ENCODE assay signal across 8 mouse cellular contexts in the genomic region with DNA sequence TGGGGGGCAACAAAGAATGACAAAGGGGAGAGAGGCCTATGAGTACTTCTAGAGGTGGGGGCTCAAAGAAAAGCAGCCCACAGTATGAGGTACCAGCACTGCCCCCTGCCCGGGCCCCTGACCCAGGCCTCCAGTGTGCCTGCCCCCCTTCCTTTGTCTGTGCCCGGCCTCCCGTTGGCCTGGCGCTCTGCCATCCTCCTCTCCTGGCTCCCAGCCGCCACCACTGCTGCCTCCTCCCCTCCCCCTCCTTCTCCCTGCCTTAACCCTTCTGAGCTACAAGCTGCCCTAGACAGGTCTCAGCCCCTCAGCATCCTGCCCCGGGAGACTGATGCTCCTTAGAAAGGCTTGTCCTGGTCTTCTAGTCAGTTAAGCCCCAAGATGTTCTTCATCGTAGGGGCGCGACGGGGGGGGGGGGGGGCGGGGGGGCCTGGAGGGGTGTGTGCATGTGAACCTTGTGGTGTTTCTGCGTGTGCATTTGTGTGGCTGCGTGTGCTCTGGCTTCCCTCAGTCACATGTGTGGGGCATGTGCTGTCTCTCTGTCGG. TPM values are rescaled to one million over a fixed set of nuclear protein-coding genes. Genes with fewer than 3 reads are reported as not detected.
DNase-seq lines count a peak whose midpoint lies in the region; ATAC-seq lines count a peak whose summit lies in the region.

No protein-coding gene starts in this region.

- intact Hi-C loops in gastrocnemius, postnatal 14 days (cut with DNase I; ENCODE audit: low total_unique reads): no loop called here
- intact Hi-C loops in left cerebral cortex, postnatal 4 days (cut with DNase I): no loop called here

- H3K27ac ChIP-seq in intestine, embryonic 15.5 days: peak overlapping the region; percentile 98
- peak overlapping the region; percentile 96 for H3K27ac ChIP-seq in midbrain, embryonic 10.5 days (replicated peaks)

- H3K4me3 ChIP-seq in intestine, embryonic 15.5 days (replicated peaks): peak overlapping the region; percentile 31
- H3K4me3 ChIP-seq in midbrain, embryonic 10.5 days: peak overlapping the region; percentile 92

- peaks cover 66% of the 10 kb centered on the region for H3K4me1 ChIP-seq in intestine, embryonic 15.5 days (replicated peaks)
- H3K4me1 ChIP-seq in midbrain, embryonic 10.5 days: peaks cover 88% of the 10 kb centered on the region

- H3K9ac ChIP-seq in intestine, embryonic 15.5 days: peak overlapping the region; percentile 45

- 1% methylated on average over 14 of the region's 14 CpGs for whole genome bisulfite sequencing in intestine, embryonic 15.5 days
- WGBS in midbrain, embryonic 10.5 days: under 1% methylated on average over 13 of the region's 14 CpGs

- no peaks in the 10 kb centered on the region for H3K9me3 ChIP-seq in intestine, embryonic 15.5 days
- H3K9me3 ChIP-seq in midbrain, embryonic 10.5 days (replicated peaks): no peaks in the 10 kb centered on the region

- peak; percentile 69 for DNase-seq in ZHBTc4 (ENCODE audit: low read depth, low spot score)
- DNase-seq in cerebellum, postnatal 36 days: peak; percentile 78 to 85
- DNase-seq in gastrocnemius, postnatal 14 days: peak; percentile 77
- peak; percentile 95 for DNase-seq in left cerebral cortex, postnatal 4 days
- DNase-seq in midbrain, embryonic 10.5 days (ENCODE audit: low spot score): peak; percentile 80
- DNase-seq in skeletal muscle tissue, adult 2 months (ENCODE audit: low read depth, low spot score): peak; percentile 56

- peak; percentile 11 for ATAC-seq in intestine, embryonic 15.5 days
- ATAC-seq in monocyte, adult 5-6 weeks (replicated peaks; ENCODE audit: insufficient number of reproducible peaks, low FRiP score, low TSS enrichment, poor library complexity, severe bottlenecking): no peak

- no peaks in the 10 kb centered on the region for H3K36me3 ChIP-seq in intestine, embryonic 15.5 days
- H3K36me3 ChIP-seq in midbrain, embryonic 10.5 days: peaks cover 2% of the 10 kb centered on the region

- peak overlapping the region; percentile 89 for H3K4me2 ChIP-seq in intestine, embryonic 15.5 days (replicated peaks)

- H3K27me3 ChIP-seq in intestine, embryonic 15.5 days (replicated peaks): no peaks in the 10 kb centered on the region
- no peaks in the 10 kb centered on the region for H3K27me3 ChIP-seq in midbrain, embryonic 10.5 days (ENCODE audit: low read depth, poor library complexity, severe bottlenecking)

RNA-seq across cellular contexts. Expression of a gene that starts 2.7 kb away (rescaled TPM):
- 10 to 100 TPM; 11.2 to 11.5 TPM for total RNA-seq in gastrocnemius, postnatal 14 days (2021)
- 31.0 and 36.5 TPM in 2 replicates for polyA plus RNA-seq in intestine, embryonic 15.5 days (2015; fragmentation: Nextera tagmentation; extraction: Ambion mirVana)
- 10 to 100 TPM; 42.9 to 46.7 TPM for total RNA-seq in left cerebral cortex, postnatal 4 days (2021)
- 41.8 and 45.9 TPM in 2 replicates for polyA plus RNA-seq in midbrain, embryonic 10.5 days (2016; fragmentation: Nextera tagmentation; extraction: Ambion mirVana)
- 4.4 to 21.4 TPM (median 6.6 TPM) in 3 replicates for total RNA-seq in monocyte, adult 5-6 weeks (2017)

RNA-seq across cellular contexts. Expression of a gene that starts 3.0 kb away (rescaled TPM):
- 10 to 100 TPM; 26.2 to 28.5 TPM for total RNA-seq in gastrocnemius, postnatal 14 days (2021)
- 53.2 and 57.8 TPM in 2 replicates for polyA plus RNA-seq in intestine, embryonic 15.5 days (2015; fragmentation: Nextera tagmentation; extraction: Ambion mirVana)
- total RNA-seq in left cerebral cortex, postnatal 4 days (2021): 100 to 1,000 TPM; 151 to 153 TPM
- 79.0 and 79.2 TPM in 2 replicates for polyA plus RNA-seq in midbrain, embryonic 10.5 days (2016; fragmentation: Nextera tagmentation; extraction: Ambion mirVana)
- total RNA-seq in monocyte, adult 5-6 weeks (2017): 90.1 to 143 TPM (median 108 TPM) in 3 replicates

RNA-seq across cellular contexts. Expression of a gene that starts 33.7 kb away (rescaled TPM):
- total RNA-seq in gastrocnemius, postnatal 14 days (2021): 10 to 100 TPM; 17.5 to 25.5 TPM
- polyA plus RNA-seq in intestine, embryonic 15.5 days (2015; fragmentation: Nextera tagmentation; extraction: Ambion mirVana): 99.0 and 107 TPM in 2 replicates
- 10 to 100 TPM; 47.8 to 56.4 TPM for total RNA-seq in left cerebral cortex, postnatal 4 days (2021)
- 128 and 141 TPM in 2 replicates for polyA plus RNA-seq in midbrain, embryonic 10.5 days (2016; fragmentation: Nextera tagmentation; extraction: Ambion mirVana)
- 30.2 to 54.5 TPM (median 30.5 TPM) in 3 replicates for total RNA-seq in monocyte, adult 5-6 weeks (2017)

RNA-seq across cellular contexts. Expression of a gene that starts 38.7 kb away (rescaled TPM):
- total RNA-seq in gastrocnemius, postnatal 14 days (2021): 1 to 10 TPM; 3.1 to 3.8 TPM
- polyA plus RNA-seq in intestine, embryonic 15.5 days (2015; fragmentation: Nextera tagmentation; extraction: Ambion mirVana): 8.8 and 9.5 TPM in 2 replicates
- 1 to 10 TPM; 4.3 to 4.5 TPM for total RNA-seq in left cerebral cortex, postnatal 4 days (2021)
- 4.3 and 4.7 TPM in 2 replicates for polyA plus RNA-seq in midbrain, embryonic 10.5 days (2016; fragmentation: Nextera tagmentation; extraction: Ambion mirVana)
- 4.3 to 14.7 TPM (median 6.0 TPM) in 3 replicates for total RNA-seq in monocyte, adult 5-6 weeks (2017)

RNA-seq across cellular contexts. Expression of a gene that starts 43.7 kb away (rescaled TPM):
- 10 to 100 TPM; 10.8 to 10.9 TPM for total RNA-seq in gastrocnemius, postnatal 14 days (2021)
- polyA plus RNA-seq in intestine, embryonic 15.5 days (2015; fragmentation: Nextera tagmentation; extraction: Ambion mirVana): 15.5 and 16.5 TPM in 2 replicates
- 10 to 100 TPM; 25.6 to 27.1 TPM for total RNA-seq in left cerebral cortex, postnatal 4 days (2021)
- polyA plus RNA-seq in midbrain, embryonic 10.5 days (2016; fragmentation: Nextera tagmentation; extraction: Ambion mirVana): 16.7 and 19.8 TPM in 2 replicates
- 7.5 to 16.0 TPM (median 11.5 TPM) in 3 replicates for total RNA-seq in monocyte, adult 5-6 weeks (2017)
